Mouse (Mus musculus) liver, embryonic 15.5 days (tissue): Measurements from ENCODE around the gene Tmem91. TPM values are rescaled to one million over a fixed set of nuclear protein-coding genes. Genes with fewer than 3 reads are reported as not detected.

Experiments
- ATAC-seq: fragments of 200-750 bp; cut with Nextera tagmentation; 2 replicates; pipeline ENCODE4 v1.8.0; 2017; ENCODE audit warnings: moderate number of reproducible peaks, mild to moderate bottlenecking, moderate library complexity; ENCODE audit not compliant: insufficient read depth
- H3K27ac ChIP-seq: fragments of 300-500 bp; sonication (generic); replicated peaks from 2 replicates; pipeline ENCODE4 v1.5.1; 2015; ENCODE audit warnings: mild to moderate bottlenecking, inconsistent platforms
- H3K27me3 ChIP-seq: fragments of 300-500 bp; sonication (generic); 2 replicates; pipeline ENCODE4 v1.6.1; 2015; ENCODE audit warnings: mild to moderate bottlenecking, inconsistent platforms
- H3K36me3 ChIP-seq: fragments of 300-500 bp; sonication (generic); replicated peaks from 2 replicates; pipeline ENCODE4 v1.6.1; 2015; ENCODE audit warnings: moderate library complexity, mild to moderate bottlenecking, inconsistent platforms
- H3K4me1 ChIP-seq: fragments of 300-500 bp; sonication (generic); replicated peaks from 2 replicates; pipeline ENCODE4 v1.6.1; 2015; ENCODE audit warnings: inconsistent platforms
- H3K4me2 ChIP-seq: fragments of 300-500 bp; sonication (generic); 2 replicates; pipeline ENCODE4 v1.6.1; 2015; ENCODE audit warnings: moderate library complexity, mild to moderate bottlenecking, inconsistent platforms
- H3K4me3 ChIP-seq: fragments of 300-500 bp; sonication (generic); replicated peaks from 2 replicates; pipeline ENCODE4 v1.5.1; 2015; ENCODE audit warnings: mild to moderate bottlenecking, inconsistent platforms
- H3K9ac ChIP-seq: fragments of 300-500 bp; sonication (generic); 2 replicates; pipeline ENCODE4 v1.6.1; 2015; ENCODE audit warnings: moderate library complexity, mild to moderate bottlenecking, inconsistent platforms
- H3K9me3 ChIP-seq: fragments of 300-500 bp; sonication (generic); replicated peaks from 2 replicates; pipeline ENCODE4 v1.6.1; 2016; ENCODE audit warnings: inconsistent platforms
- WGBS: fragments of 180-500 bp; shearing (Covaris S2); methylation state at CpG from one replicate; pipeline ENCODE4 v1.1.7; 2015; ENCODE audit warnings: mixed read lengths; ENCODE audit not compliant: insufficient replicate concordance; 5-methylcytosine and 5-hydroxymethylcytosine counted together
- polyA plus RNA-seq: library from polyadenylated mRNA; unstranded; fragments of >200 nt; fragmentation: Nextera tagmentation; extraction: Ambion mirVana; gene quantifications from 2 replicates; pipeline ENCODE4 v1.2.1, GENCODE M21; 2015

The Tmem91 gene
- polyA plus RNA-seq, 1 experiment from 2014 or later = 1.0 TPM

DNA sequence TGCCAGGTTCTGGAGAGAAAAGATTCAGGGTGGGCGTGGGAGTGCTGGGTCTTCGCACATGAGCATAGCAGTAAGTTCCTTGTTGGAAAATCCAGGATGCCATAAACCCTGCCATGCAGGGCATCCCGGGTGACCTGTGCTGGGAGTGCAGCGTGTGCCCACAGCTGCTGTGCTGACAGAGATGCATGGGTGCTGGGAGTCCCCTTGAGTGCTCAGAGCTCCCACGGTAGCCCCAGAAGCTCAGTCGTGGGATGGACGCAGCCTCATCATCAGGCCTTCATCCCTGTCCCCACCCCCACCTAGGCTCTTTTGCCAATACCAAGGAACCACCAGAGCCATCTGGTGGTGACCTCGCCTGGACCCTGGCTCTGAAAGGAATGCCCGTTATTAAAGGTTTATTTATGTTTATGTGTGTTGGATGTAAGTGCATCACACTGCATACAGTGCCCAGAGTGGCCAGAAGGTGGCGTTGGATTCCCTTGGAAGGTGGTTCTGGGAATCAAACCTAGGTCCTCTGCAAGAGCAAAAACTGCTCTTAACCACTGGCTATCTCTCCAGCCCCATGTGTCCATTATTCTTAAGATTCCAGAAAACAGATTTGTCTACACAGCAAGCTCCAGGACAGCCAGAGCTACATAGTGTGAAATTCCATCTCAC lies 49.2 kb downstream of the Tmem91 start:
- WGBS = 58% methylated on average over 10 of the region's 10 CpGs
- no peaks in the 10 kb centered on the region for H3K27me3 ChIP-seq
- H3K36me3 ChIP-seq = peaks cover 7% of the 10 kb centered on the region; the same call in 1 of the 2 replicates
- no peak overlapping the region for H3K9ac ChIP-seq
- H3K4me2 ChIP-seq = no peak overlapping the region
- H3K4me3 ChIP-seq = no peak overlapping the region
- H3K4me1 ChIP-seq = peaks cover 38% of the 10 kb centered on the region
- ATAC-seq = no peak
- H3K27ac ChIP-seq = no peak overlapping the region
- H3K9me3 ChIP-seq = no peaks in the 10 kb centered on the region

DNA sequence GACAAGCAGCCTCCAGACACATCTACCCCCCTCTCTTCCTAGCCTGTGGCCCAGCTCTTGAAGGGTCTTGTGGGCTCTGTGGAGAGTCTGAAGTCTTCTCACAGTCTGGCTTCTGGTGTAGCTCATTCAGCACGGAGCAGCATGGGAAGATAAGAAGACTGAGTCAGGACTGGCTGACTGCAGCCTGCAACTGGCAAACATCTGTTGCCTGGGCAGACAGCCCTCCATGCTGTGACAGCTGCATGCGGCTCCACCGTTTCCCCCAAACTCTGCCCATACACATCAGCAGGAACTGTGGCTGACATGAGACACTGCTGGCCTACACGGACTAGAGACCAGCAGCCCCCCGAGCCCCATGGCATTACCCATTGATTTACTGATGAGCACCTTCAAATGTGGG lies 50.1 kb downstream of the Tmem91 start:
- H3K9me3 ChIP-seq = no peaks in the 10 kb centered on the region
- H3K4me3 ChIP-seq = no peak overlapping the region
- peaks cover 7% of the 10 kb centered on the region; the same call in 1 of the 2 replicates for H3K36me3 ChIP-seq
- H3K27ac ChIP-seq = no peak overlapping the region
- no peak overlapping the region for H3K9ac ChIP-seq
- H3K4me1 ChIP-seq = peaks cover 40% of the 10 kb centered on the region
- no peak overlapping the region for H3K4me2 ChIP-seq
- H3K27me3 ChIP-seq = no peaks in the 10 kb centered on the region
- 46% methylated on average over 5 of the region's 5 CpGs for WGBS
- ATAC-seq = no peak

- H3K36me3 ChIP-seq = peaks cover 7% of the 10 kb centered on the region; the same call in 1 of the 2 replicates
- H3K4me3 ChIP-seq = no peak overlapping the region
- no peak overlapping the region for H3K9ac ChIP-seq
- 75% methylated on average over 11 of the region's 11 CpGs for WGBS
- no peak for ATAC-seq
- H3K4me1 ChIP-seq = peaks cover 45% of the 10 kb centered on the region
- no peaks in the 10 kb centered on the region for H3K27me3 ChIP-seq
- H3K27ac ChIP-seq = no peak overlapping the region
- H3K4me2 ChIP-seq = no peak overlapping the region
- H3K9me3 ChIP-seq = no peaks in the 10 kb centered on the region
These were observed 51.1 kb downstream of the Tmem91 start for GRCm38 (mm10) chr7:25623857-25624370.

DNA sequence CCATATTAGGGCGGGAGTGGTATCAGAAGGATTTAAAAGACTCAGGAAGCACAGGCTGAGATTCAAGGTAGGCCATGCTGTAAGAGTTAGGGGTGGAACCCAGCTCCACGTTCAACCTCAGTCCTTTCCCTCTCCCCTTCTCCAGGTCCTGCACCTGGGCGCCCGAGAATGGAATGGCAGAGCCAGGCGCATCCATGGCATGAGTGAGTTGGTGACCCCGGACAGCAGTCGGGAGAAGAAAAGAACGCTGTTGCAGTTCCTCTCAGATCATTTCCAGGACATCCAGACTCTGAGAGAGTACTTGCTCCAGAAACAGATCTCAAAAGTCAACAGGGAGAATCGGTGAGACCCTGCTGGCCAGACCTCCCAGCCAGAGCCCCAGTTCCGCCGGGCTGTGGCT lies 54.2 kb downstream of the Tmem91 start:
- ATAC-seq = no peak
- Histone ChIP-seq H3K36me3 (peaks cover 7% of the 10 kb centered on the region; the same call in 1 of the 2 replicates), H3K4me2 (no peak overlapping the region), H3K27ac (no peak overlapping the region), H3K27me3 (no peaks in the 10 kb centered on the region), H3K4me3 (no peak overlapping the region), H3K9ac (no peak overlapping the region), H3K4me1 (peaks cover 17% of the 10 kb centered on the region), H3K9me3 (no peaks in the 10 kb centered on the region)
- WGBS = 78% methylated on average over 11 of the region's 11 CpGs

GRCm38 (mm10) chr7:25620101-25620500 lies 54.9 kb downstream of the Tmem91 start:
- no peaks in the 10 kb centered on the region for H3K9me3 ChIP-seq
- no peak for ATAC-seq
- H3K27ac ChIP-seq = no peak overlapping the region
- no peaks in the 10 kb centered on the region for H3K27me3 ChIP-seq
- H3K36me3 ChIP-seq = peaks cover 7% of the 10 kb centered on the region; the same call in 1 of the 2 replicates
- peak overlapping the region; percentile 72; the same call in 1 of the 2 replicates for H3K4me3 ChIP-seq
- no peak overlapping the region for H3K9ac ChIP-seq
- H3K4me1 ChIP-seq = peaks cover 19% of the 10 kb centered on the region
- WGBS = 83% methylated on average over 5 of the region's 5 CpGs
- H3K4me2 ChIP-seq = peak overlapping the region; percentile 81

- H3K4me3 ChIP-seq = peak overlapping the region; percentile 72
- peaks cover 7% of the 10 kb centered on the region; the same call in 1 of the 2 replicates for H3K36me3 ChIP-seq
- H3K4me1 ChIP-seq = peaks cover 19% of the 10 kb centered on the region
- peak overlapping the region; percentile 81 for H3K4me2 ChIP-seq
- H3K27ac ChIP-seq = no peak overlapping the region
- H3K27me3 ChIP-seq = no peaks in the 10 kb centered on the region
- 18% methylated on average over 5 of the region's 5 CpGs for WGBS
- ATAC-seq = no peak
- peak overlapping the region; percentile 51 for H3K9ac ChIP-seq
- no peaks in the 10 kb centered on the region for H3K9me3 ChIP-seq
These were observed 55.3 kb downstream of the Tmem91 start for GRCm38 (mm10) chr7:25619722-25619991.

Other genes with a start within 250 kb of the Tmem91 start
- 11.1 and 13.0 TPM in 2 replicates for gene Ceacam1, start 197.6 kb downstream of the Tmem91 start, polyA plus RNA-seq
- not detected in 2 replicates for gene Ceacam2, start 135.3 kb downstream of the Tmem91 start, polyA plus RNA-seq
- 0.38 and 0.60 TPM in 2 replicates for gene Erich4, start 59.3 kb downstream of the Tmem91 start, polyA plus RNA-seq
- 7.9 and 8.6 TPM in 2 replicates for gene Dmac2, start 55.8 kb downstream of the Tmem91 start, polyA plus RNA-seq
- 2.7 and 2.8 TPM in 2 replicates for gene B3gnt8, start 48.5 kb downstream of the Tmem91 start, polyA plus RNA-seq
- gene Bckdha, start 16.2 kb downstream of the Tmem91 start, polyA plus RNA-seq = 30.2 and 39.3 TPM in 2 replicates
- gene Exosc5, start 16.0 kb downstream of the Tmem91 start, polyA plus RNA-seq = 46.1 and 50.8 TPM in 2 replicates
- 19.9 and 23.2 TPM in 2 replicates for gene B9d2, start 5.6 kb upstream of the Tmem91 start, polyA plus RNA-seq
- gene Tgfb1, start 11.8 kb upstream of the Tmem91 start, polyA plus RNA-seq = 5.0 and 6.0 TPM in 2 replicates
- gene Ccdc97, start 43.9 kb upstream of the Tmem91 start, polyA plus RNA-seq = 9.7 and 10.6 TPM in 2 replicates
- gene Hnrnpul1, start 79.6 kb upstream of the Tmem91 start, polyA plus RNA-seq = 26.8 and 28.0 TPM in 2 replicates
- gene Axl, start 113.5 kb upstream of the Tmem91 start, polyA plus RNA-seq = 18.1 and 22.2 TPM in 2 replicates
- gene Cyp2s1, start 141.7 kb upstream of the Tmem91 start, polyA plus RNA-seq = 0.46 TPM in 2 replicates
- 0.07 TPM in 1 of 2 replicates, not detected in the other for gene Cyp2b10, start 222.5 kb upstream of the Tmem91 start, polyA plus RNA-seq